Mouse (Mus musculus) embryonic facial prominence, embryonic 11.5 days (tissue): ENCODE data around the gene Rybp. TPM values are rescaled to one million over a fixed set of nuclear protein-coding genes. Genes with fewer than 3 reads are reported as not detected.

Source experiments
- ATAC-seq: fragments of 200-750 bp; cut with Nextera tagmentation; replicated peaks from 2 replicates; pipeline ENCODE4 v1.8.0; 2017; ENCODE audit warnings: low read depth; ENCODE audit not compliant: insufficient number of reproducible peaks, low FRiP score, low TSS enrichment
- DNase-seq: peaks from one replicate; pipeline ENCODE4 v3.0.0-alpha.2; 2015; ENCODE audit warnings: low spot score
- H3K27ac ChIP-seq: fragments of 300-500 bp; sonication (generic); replicated peaks from 2 replicates; pipeline ENCODE4 v1.5.1; 2014; ENCODE audit warnings: mild to moderate bottlenecking, low read depth, low read length, control low read depth
- H3K27me3 ChIP-seq: fragments of 300-500 bp; sonication (generic); 2 replicates; pipeline ENCODE4 v1.6.1; 2014; ENCODE audit warnings: mild to moderate bottlenecking, low read length, moderate library complexity, mixed read lengths; ENCODE audit not compliant: control insufficient read depth, insufficient read depth
- H3K36me3 ChIP-seq: fragments of 300-500 bp; sonication (generic); replicated peaks from 2 replicates; pipeline ENCODE4 v1.6.1; 2014; ENCODE audit warnings: low read depth, mild to moderate bottlenecking, low read length, moderate library complexity, mixed read lengths; ENCODE audit not compliant: control insufficient read depth, insufficient read depth
- H3K4me1 ChIP-seq: fragments of 300-500 bp; sonication (generic); 2 replicates; pipeline ENCODE4 v1.6.1; 2014; ENCODE audit warnings: low read length, mixed read lengths; ENCODE audit not compliant: control insufficient read depth, insufficient read depth
- H3K4me2 ChIP-seq: fragments of 300-500 bp; sonication (generic); 2 replicates; pipeline ENCODE4 v1.6.1; 2014; ENCODE audit warnings: low read depth, mild to moderate bottlenecking, control low read depth, low read length, moderate library complexity
- H3K4me3 ChIP-seq: fragments of 300-500 bp; sonication (generic); 2 replicates; pipeline ENCODE4 v1.5.1; 2014; ENCODE audit warnings: low read depth, low read length, control low read depth
- H3K9ac ChIP-seq: fragments of 300-500 bp; sonication (generic); replicated peaks from 2 replicates; pipeline ENCODE4 v1.6.1; 2014; ENCODE audit warnings: mild to moderate bottlenecking, control low read depth, low read length
- H3K9me3 ChIP-seq: fragments of 300-500 bp; sonication (generic); replicated peaks from 2 replicates; pipeline ENCODE4 v1.6.1; 2016; ENCODE audit warnings: mild to moderate bottlenecking, low read length, inconsistent platforms, mixed read lengths; ENCODE audit not compliant: control insufficient read depth
- WGBS: fragments of 180-500 bp; shearing (Covaris S2); extraction: QIAGEN DNeasy Blood & Tissue Kit; methylation state at CpG from one replicate; pipeline ENCODE4 v1.1.7; 2014; 5-methylcytosine and 5-hydroxymethylcytosine counted together
- polyA plus RNA-seq: library from polyadenylated mRNA; unstranded; fragments of >200 nt; fragmentation: Nextera tagmentation; extraction: Ambion mirVana; gene quantifications from 2 replicates; pipeline ENCODE4 v1.2.1, GENCODE M21; 2014

The Rybp gene
- polyA plus RNA-seq, 1 experiment from 2014 or later: 15.2 TPM

DNA sequence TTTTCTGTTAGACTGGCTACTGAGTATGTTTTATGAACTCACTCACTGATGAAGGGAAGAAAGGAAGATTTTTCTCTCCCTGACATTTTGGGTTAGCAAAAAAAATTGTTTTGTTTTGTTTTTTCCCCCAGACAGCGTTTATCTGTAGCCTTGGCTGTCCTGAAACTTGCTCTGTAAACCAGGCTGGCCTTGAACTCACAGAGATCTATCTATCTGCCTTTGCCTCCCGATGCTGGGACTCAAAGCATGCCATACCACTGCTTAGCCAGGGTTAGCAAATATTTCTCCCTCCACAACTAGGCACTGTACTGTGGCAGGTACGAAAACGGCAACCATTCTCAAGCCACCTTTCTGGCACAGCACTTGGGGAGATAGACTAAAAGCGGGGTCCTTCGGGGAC, 63.4 kb downstream of the Rybp start:
- WGBS: 91% methylated on average over 6 of the region's 6 CpGs
- H3K4me2 ChIP-seq: no peak overlapping the region
- no peaks in the 10 kb centered on the region for H3K27me3 ChIP-seq
- H3K4me3 ChIP-seq: no peak overlapping the region
- DNase-seq: no peak
- H3K36me3 ChIP-seq: no peaks in the 10 kb centered on the region; the same call in 1 of the 2 replicates
- no peaks in the 10 kb centered on the region for H3K9me3 ChIP-seq
- H3K27ac ChIP-seq: no peak overlapping the region
- no peak overlapping the region for H3K9ac ChIP-seq
- no peak for ATAC-seq
- peaks cover 8% of the 10 kb centered on the region for H3K4me1 ChIP-seq

DNA sequence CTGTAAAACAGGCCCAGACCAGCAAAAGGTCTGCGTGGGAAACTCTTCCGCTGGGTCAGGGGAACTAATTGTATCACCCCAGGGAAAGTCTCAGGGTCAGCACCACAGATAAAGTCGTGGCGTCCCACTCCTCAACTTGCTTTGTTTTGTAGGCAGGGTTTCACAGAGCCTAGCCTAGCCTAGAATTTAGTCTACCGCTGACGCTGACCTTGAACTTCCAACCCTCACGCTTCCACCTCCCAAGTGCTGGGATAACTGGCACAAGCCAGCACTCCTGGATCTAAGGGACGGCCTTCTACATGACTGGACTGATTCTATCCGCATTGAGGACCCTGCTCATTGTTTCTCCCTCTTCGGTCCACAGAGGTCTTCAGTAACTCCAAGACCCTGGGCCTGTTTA, 63.9 kb downstream of the Rybp start:
- Histone ChIP-seq H3K9ac (no peak overlapping the region), H3K27ac (no peak overlapping the region), H3K4me2 (no peak overlapping the region), H3K36me3 (no peaks in the 10 kb centered on the region; the same call in 1 of the 2 replicates), H3K27me3 (no peaks in the 10 kb centered on the region), H3K9me3 (no peaks in the 10 kb centered on the region), H3K4me3 (no peak overlapping the region), H3K4me1 (peaks cover 11% of the 10 kb centered on the region)
- DNase-seq: no peak
- no peak for ATAC-seq
- WGBS: 84% methylated on average over 10 of the region's 10 CpGs

DNA sequence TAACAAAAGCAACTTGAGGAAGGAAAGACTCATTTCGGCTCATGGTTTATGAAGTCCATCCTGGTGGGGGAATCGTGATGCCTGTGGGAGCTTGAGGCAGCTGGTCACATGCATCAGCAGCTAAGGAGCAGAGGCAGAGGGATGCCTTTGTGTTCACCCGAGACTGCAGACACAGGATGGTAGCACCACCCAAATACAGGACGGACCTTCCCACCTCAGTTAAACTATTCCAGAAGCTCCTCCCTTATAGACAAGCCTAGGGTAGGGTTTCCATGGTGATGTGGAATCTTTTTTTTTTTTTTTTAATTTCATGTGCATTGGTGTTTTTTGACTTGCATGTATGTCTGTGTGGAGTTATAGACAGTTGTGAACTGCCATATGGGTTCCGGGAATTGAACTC, 64.4 kb downstream of the Rybp start:
- H3K9ac ChIP-seq: no peak overlapping the region
- peaks cover 12% of the 10 kb centered on the region for H3K4me1 ChIP-seq
- no peaks in the 10 kb centered on the region for H3K27me3 ChIP-seq
- H3K36me3 ChIP-seq: no peaks in the 10 kb centered on the region; the same call in 1 of the 2 replicates
- 86% methylated on average over 5 of the region's 5 CpGs for WGBS
- no peak overlapping the region for H3K27ac ChIP-seq
- no peak for DNase-seq
- no peak overlapping the region for H3K4me3 ChIP-seq
- ATAC-seq: no peak
- no peak overlapping the region for H3K4me2 ChIP-seq
- H3K9me3 ChIP-seq: no peaks in the 10 kb centered on the region

DNA sequence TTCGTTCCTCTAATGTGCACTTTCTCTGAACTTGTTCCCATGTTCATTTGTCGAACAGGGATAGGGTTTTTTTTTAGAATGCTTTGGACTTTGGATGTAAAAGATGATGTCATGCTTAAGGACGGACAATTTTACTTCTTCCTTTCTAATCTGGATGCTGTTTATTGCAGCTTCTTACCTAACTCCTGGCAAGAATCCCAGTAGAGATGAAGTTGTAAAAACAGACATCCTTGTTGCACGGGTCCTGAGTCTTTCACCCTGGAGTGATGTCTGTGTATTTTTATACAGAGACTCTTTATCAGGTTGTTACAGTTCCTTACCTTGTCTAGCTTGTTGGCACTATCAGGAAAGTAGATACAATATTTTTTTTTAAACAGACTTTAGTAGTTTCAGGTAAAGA, 65.5 kb downstream of the Rybp start:
- Histone ChIP-seq H3K9me3 (no peaks in the 10 kb centered on the region), H3K27me3 (no peaks in the 10 kb centered on the region), H3K36me3 (no peaks in the 10 kb centered on the region), H3K4me2 (no peak overlapping the region), H3K4me1 (peaks cover 12% of the 10 kb centered on the region), H3K4me3 (no peak overlapping the region), H3K9ac (no peak overlapping the region), H3K27ac (no peak overlapping the region)
- WGBS: 68% methylated on average over 4 of the region's 4 CpGs
- no peak for DNase-seq
- ATAC-seq: no peak

DNA sequence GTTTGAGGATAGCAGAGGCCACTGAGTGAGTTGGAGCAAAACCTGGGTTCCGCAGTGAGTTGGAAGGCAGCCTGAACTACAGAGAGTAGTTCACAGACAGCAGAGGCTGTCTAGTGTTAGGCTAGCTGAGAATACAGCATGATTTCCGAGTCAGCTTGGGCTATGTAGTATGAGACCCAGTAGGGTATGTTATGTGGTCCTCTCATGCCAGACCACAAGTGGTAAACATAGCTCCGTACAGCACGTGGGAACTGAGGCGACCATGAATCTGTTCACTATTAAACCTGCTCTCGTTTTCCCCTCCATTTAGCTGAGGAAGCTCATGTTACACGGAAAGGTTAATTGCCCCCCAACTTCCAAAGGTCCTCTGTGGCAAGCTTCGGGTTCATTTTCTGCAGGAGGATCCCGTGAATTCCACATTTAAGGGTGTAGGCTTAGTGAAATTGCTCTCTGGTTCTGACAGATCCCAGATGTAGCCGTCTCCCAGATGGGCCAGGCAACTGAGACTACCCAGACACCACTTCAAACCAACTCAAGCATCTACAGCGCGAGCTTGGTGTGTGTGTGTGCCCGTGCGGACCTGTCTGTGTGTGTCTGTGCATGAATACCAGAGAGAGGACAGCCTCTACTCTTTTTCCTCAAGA, 66.2 kb downstream of the Rybp start:
- Histone ChIP-seq H3K4me1 (peaks cover 12% of the 10 kb centered on the region), H3K36me3 (no peaks in the 10 kb centered on the region), H3K27me3 (no peaks in the 10 kb centered on the region), H3K9me3 (no peaks in the 10 kb centered on the region), H3K4me2 (no peak overlapping the region), H3K4me3 (no peak overlapping the region), H3K27ac (0 out of 2 replicates have a peak overlapping the region, but pooled peaks have one; percentile 1), H3K9ac (no peak overlapping the region)
- ATAC-seq (peak; percentile 80), DNase-seq (peak; percentile 78)
- WGBS: 43% methylated on average over 14 of the region's 14 CpGs

DNA sequence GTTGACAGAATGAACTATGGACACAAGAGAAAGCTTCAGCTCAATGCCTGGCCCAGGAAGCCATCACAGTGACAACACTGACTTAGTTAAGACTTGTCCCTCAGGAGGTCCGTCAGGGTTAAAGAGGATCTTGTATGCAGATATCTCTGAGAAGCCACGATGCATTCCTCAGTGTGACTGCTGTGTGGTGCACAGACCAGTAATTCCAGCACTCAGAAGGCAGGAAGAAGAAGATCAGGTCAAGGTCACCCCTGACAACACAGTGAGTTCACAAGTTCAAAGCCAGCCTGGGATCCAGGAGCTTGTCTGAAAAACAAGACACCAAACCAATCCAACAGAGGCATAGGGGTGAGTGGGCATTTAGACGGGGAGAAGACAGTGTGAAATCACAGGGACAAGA, 67.3 kb downstream of the Rybp start:
- Histone ChIP-seq H3K4me1 (peaks cover 12% of the 10 kb centered on the region), H3K27ac (no peak overlapping the region), H3K9me3 (no peaks in the 10 kb centered on the region), H3K9ac (no peak overlapping the region), H3K4me3 (no peak overlapping the region), H3K4me2 (no peak overlapping the region), H3K36me3 (no peaks in the 10 kb centered on the region), H3K27me3 (no peaks in the 10 kb centered on the region)
- 68% methylated on average over 3 of the region's 3 CpGs for WGBS
- ATAC-seq (no peak), DNase-seq (no peak)

DNA sequence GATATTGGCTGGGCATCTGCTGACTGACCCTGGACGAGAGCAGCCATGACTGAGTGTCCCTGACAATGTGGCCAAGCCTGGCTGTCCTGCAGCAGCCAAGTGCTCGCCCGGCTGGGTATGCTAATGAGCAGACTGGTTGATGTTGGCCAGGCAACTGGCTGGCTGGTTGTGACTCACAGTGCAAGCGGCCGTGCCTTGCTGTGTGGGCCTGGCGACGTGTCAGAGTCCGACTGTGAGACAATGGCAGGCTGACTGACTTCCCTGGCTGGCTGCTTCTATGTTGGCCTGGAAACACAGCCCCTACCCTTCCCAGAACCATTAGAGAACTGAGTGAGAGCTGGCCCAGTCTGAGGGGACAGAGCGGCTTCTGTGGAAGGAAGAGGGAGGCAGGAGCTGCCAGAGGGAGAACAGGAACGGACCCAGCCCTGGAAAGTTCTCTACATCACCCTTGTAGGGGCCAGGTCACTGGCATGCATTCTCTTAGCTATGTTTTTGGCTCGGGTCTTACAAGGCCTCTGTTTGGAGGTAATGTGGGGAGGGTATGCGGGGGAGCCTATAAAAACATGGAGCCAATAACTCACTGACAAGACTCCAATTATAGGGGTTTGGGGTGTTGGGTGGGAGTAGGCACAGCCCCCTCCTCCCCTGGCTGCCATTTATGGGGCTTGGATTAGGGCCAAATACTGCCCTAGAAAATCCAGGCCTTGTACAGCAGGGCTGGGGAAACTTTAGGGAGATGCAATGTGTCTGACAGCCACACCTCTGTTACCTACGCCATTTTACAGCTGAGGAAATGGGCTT, 68.5 kb downstream of the Rybp start:
- H3K4me1 ChIP-seq: peaks cover 12% of the 10 kb centered on the region

DNA sequence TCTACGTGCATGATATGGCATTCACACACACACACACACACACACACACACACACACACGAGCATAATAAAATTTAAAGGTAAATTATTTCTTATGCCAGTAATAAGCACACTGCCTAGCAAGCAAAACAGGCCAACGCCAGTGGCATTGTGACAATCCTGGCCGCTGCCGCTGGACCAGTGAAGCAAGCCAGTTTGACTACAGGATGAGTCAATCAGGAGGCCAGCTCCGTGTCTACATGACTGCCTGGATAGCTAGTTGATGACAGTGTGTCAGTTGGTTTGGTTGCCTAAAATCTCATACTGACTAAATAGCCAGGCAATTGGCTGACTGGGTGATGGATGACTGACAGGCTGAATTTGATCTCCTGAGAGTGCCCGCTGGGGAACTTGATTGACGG, 69.8 kb downstream of the Rybp start:
- H3K4me2 ChIP-seq: no peak overlapping the region
- no peak overlapping the region for H3K4me3 ChIP-seq
- H3K9me3 ChIP-seq: no peaks in the 10 kb centered on the region
- H3K9ac ChIP-seq: no peak overlapping the region
- no peaks in the 10 kb centered on the region for H3K36me3 ChIP-seq
- 83% methylated on average over 8 of the region's 8 CpGs for WGBS
- no peak for DNase-seq
- H3K27ac ChIP-seq: no peak overlapping the region
- ATAC-seq: no peak
- peaks cover 18% of the 10 kb centered on the region for H3K4me1 ChIP-seq
- no peaks in the 10 kb centered on the region for H3K27me3 ChIP-seq

More for the DNA sequence above, 68.5 kb downstream of the Rybp start:
- no peak for ATAC-seq
- Histone ChIP-seq H3K36me3 (no peaks in the 10 kb centered on the region), H3K9ac (no peak overlapping the region), H3K4me3 (no peak overlapping the region), H3K27me3 (no peaks in the 10 kb centered on the region), H3K27ac (no peak overlapping the region), H3K4me2 (no peak overlapping the region), H3K9me3 (no peaks in the 10 kb centered on the region)
- DNase-seq: peak; percentile 30
- 45% methylated on average over 13 of the region's 13 CpGs for WGBS
